Mouse (Mus musculus): ENCODE data around the gene Tead3.
A peak's percentile ranks its signal among the peaks of the same experiment; 100 is the strongest.

The Tead3 gene

GRCm38 (mm10) chr17:28350466-28351352 lies at the start of gene Tead3:
Tead3 (minus strand) TSS chr17:28350817.
- DNase-seq: peak; percentile 92

GRCm38 (mm10) chr17:28394994-28395393 lies 44.4 kb upstream of the Tead3 start:
- DNase-seq: no peak

GRCm38 (mm10) chr17:28394051-28394765 lies 43.6 kb upstream of the Tead3 start:
- no peak for DNase-seq

- peak; percentile 34 for DNase-seq
Measured at GRCm38 (mm10) chr17:28391568-28392432, 41.2 kb upstream of the Tead3 start.

- no peak for DNase-seq
Measured at GRCm38 (mm10) chr17:28388534-28388933, 37.9 kb upstream of the Tead3 start.

GRCm38 (mm10) chr17:28386150-28386905 lies 35.7 kb upstream of the Tead3 start:
- DNase-seq: peak; percentile 91

GRCm38 (mm10) chr17:28384298-28384697 lies 33.7 kb upstream of the Tead3 start:
- DNase-seq: peak; percentile 54

GRCm38 (mm10) chr17:28380255-28380654 lies 29.6 kb upstream of the Tead3 start:
- DNase-seq: no peak

- DNase-seq: no peak
Measured at GRCm38 (mm10) chr17:28375592-28376061, 25.0 kb upstream of the Tead3 start.

GRCm38 (mm10) chr17:28374494-28374893 lies 23.9 kb upstream of the Tead3 start:
- DNase-seq: no peak

- peak; percentile 64 for DNase-seq
Measured at GRCm38 (mm10) chr17:28373821-28374220, 23.2 kb upstream of the Tead3 start.

GRCm38 (mm10) chr17:28371941-28372340 lies 21.3 kb upstream of the Tead3 start:
- DNase-seq: no peak

- DNase-seq: no peak
Measured at GRCm38 (mm10) chr17:28371286-28371685, 20.7 kb upstream of the Tead3 start.

GRCm38 (mm10) chr17:28369056-28369455 lies 18.4 kb upstream of the Tead3 start:
- no peak for DNase-seq

- DNase-seq: peak; percentile 91
Measured at GRCm38 (mm10) chr17:28368449-28368848, 17.8 kb upstream of the Tead3 start.

GRCm38 (mm10) chr17:28365122-28365521 lies 14.5 kb upstream of the Tead3 start, which contains the start of gene Tulp1:
Tulp1 (minus strand) TSS chr17:28365222.
- DNase-seq: no peak

- peak; percentile 10 for DNase-seq
Measured at GRCm38 (mm10) chr17:28363507-28363906, 12.9 kb upstream of the Tead3 start.

- DNase-seq: no peak
Measured at GRCm38 (mm10) chr17:28362653-28363292, 12.2 kb upstream of the Tead3 start.

GRCm38 (mm10) chr17:28361921-28362652 lies 11.5 kb upstream of the Tead3 start:
- no peak for DNase-seq

GRCm38 (mm10) chr17:28360531-28361277 lies 10.1 kb upstream of the Tead3 start:
- no peak for DNase-seq

Data from kidney, postnatal 10 days (tissue).